Mouse (Mus musculus) inflammation-experienced regulatory T-cells, adult 6 months (primary cell): ENCODE measurements around the gene Gm21887. TPM values are rescaled to one million over a fixed set of nuclear protein-coding genes. Genes with fewer than 3 reads are reported as not detected.
"Not testable (repeated sequence)": the region's sequence is repeated elsewhere in the genome, so short reads cannot be mapped to it uniquely, and the experiment has no call there.

Experiments
- ATAC-seq: one replicate; pipeline ENCODE4 v1.8.0; 2017
- polyA plus RNA-seq, 3 experiments: library from polyadenylated mRNA; unstranded; fragments of 100-300 nt; shearing (Covaris generic); gene quantifications; one replicate each; pipeline ENCODE4 v1.2.1; 2017

Gm21887 gene
- polyA plus RNA-seq, 3 experiments from 2014 or later: 0.88 to 24.9 (median 14.6) TPM

DNA sequence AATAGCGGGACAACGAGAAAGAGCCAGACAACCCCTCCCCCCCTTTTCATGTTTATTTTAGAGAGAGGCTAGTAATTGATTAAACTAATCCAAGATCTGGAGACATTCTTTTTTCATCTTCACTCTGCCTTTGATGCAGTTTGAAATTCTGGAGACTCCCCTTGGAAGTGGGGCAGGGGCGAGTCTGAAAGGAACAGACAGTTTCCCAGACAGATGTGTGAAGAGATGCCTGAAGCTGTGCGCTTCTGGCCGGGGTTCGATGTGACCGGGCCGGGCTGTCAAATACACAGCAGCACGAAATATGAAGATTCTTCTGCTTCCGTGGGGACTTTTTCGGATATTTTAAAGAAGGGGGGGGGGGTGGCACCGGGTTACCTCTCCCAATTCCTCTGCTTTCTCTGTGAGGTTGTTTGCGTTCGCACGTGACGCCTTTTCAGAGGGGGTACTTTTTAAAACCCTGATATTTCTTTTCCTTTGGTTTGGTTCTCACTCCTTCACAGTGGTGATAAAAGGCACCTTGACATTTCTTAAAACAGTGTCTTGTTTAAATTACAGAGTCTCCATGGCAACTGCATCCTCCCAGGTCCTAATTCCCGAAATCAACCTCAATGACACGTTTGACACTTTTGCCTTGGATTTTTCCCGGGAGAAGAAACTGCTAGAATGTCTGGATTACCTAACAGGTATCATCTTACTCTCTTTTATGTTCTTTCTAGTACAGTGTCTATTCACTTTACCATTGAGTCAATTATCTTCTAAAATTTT is 25.9 kb upstream of the Gm21887 start:
- ATAC-seq: not testable (repeated sequence)

DNA sequence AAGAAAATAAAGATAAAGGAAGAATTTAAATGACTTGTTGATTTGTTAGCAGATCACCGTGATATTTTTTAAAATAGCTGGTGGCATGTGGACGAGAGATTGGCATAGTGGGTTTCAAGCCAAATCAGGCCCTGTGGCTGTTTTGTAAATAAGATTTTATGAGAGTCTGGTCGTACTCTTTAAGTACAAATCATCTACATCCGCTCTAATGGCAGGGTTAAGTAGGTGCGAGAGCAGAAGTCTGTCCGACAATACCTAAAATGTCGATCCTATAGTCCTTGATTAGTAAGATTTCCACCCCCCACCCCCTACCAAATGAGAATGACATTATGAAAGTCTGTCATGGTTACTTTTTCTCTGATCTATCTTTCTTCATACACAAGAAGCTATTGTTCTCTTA is 25.1 kb upstream of the Gm21887 start:
- not testable (repeated sequence) for ATAC-seq

GRCm38 (mm10) chrX:169984853-169985252 is 24.6 kb upstream of the Gm21887 start:
- not testable (repeated sequence) for ATAC-seq

DNA sequence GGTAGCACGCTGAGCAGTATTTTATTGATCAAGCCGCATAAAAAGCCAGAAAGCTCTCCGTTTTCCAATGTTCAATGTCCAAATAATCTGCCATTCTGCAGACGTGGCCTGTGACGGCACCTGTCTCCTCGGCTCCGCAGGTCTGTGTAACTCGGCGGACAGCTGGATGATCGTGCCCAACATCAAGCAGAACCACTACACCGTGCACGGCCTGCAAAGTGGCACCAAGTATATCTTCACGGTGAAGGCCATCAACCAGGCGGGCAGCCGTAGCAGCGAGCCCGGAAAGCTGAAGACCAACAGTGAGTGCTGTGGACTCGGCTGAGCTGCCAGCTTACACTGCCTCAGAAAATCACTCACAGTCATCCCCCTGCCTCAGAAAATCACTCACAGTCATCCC is 23.7 kb upstream of the Gm21887 start:
- not testable (repeated sequence) for ATAC-seq

DNA sequence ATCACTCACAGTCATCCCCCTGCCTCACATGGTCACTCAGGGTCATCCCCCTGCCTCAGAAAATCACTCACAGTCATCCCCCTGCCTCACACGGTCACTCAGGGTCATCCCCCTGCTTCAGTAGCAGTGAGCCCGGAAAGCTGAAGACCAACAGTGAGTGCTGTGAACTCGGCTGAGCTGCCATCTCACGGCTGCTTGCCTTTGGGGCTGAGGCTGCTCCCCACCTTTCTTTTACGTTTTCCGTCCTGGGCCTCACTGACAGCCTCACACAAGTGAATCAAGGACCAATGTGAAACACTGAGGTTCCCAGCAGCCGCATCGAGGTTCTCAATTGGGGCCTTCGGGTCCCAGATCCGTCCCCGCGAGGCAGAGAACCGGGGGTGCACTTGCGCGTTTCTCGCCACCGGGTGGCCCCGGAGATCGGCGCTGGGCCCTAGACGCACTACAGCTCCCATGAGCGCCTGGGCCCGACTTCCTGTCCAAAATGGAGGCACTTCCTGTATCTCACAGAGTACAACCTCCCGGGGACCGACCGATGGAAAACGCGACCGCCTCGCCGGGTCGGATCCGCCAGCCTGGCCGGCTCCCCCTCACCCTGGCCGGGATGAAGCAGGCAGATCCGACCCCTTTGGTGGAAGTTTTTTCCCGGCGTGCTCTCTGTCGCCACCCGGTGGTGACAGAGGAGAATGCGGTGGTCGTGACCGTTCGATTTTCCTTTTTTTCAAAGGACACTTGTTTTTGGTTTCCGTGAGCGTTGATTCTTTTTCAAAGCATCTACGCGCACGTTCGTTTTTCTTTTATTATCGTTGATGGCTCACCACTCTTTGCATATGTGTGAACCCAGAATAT is 22.7 kb upstream of the Gm21887 start:
- peak; percentile 84 for ATAC-seq

GRCm38 (mm10) chrX:169987368-169987837 is 22.1 kb upstream of the Gm21887 start:
- ATAC-seq: not testable (repeated sequence)

DNA sequence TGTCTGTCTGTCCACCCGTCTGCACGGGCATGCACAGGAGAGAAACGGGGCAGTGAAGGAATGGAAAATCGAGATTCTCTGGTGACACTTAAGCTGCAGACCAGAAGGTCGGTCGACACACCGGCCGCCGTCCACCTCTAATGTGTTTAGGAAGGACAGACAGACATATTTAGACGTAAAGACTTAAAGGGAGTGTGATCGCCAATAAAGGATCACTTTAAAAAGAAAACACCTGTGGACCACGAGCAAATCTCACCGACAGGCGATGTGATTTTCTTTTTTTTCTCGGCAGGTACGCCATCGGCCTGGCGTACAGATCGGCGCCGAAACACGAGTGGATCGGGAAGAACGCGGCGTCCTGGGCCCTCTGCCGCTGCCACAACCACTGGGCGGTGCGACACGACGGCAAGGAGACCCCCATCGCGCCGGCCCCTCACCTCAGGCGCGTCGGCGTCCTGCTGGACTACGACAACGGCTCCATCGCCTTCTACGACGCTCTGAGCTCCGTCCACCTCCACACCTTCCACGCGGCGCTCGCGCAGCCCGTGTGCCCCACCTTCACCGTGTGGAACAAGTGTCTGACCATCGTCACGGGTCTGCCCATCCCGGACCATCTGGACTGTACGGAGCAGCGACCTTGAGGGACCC is 20.8 kb upstream of the Gm21887 start:
- not testable (repeated sequence) for ATAC-seq

- ATAC-seq: not testable (repeated sequence)
Measured at GRCm38 (mm10) chrX:169989219-169989595, 20.3 kb upstream of the Gm21887 start.

DNA sequence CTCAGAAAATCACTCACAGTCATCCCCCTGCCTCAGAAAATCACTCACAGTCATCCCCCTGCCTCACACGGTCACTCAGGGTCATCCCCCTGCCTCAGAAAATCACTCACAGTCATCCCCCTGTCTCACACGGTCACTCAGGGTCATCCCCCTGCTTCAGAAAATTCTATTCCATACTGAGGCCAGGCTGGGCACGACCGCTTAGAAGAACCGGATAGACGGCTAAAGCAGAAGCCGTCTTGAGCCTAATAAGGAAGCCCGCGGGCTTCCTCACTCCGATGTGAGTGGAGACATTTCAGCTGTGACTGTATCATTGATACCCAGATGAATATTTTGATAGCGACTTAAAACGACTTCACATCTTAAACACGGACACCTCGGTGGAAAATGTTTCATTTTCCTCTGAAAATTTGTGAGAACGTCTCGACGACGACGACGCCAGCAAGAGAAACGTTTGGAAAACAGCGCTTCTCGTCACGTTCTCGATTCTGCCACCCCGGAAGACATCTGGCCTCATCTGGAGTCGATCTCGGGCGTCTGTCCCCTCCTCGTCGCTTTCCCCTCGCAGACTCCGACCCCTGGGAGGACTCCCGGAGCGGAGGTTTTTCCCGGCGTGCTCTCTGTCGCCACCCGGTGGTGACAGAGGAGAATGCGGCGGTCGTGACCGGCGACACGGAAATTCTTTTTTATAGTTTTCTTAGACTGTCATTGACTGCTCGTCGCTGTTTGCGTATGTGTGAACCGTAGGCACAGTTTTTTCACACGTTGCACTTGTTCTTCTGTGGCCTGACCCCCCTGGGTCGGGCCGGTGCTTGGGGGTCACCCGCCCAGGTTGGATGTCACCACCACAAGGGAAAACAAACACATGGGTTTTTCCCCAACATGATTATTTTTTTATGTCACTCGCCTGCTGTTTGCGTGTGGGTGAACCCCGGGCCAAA is 19.5 kb upstream of the Gm21887 start:
- peak; percentile 48 for ATAC-seq

- ATAC-seq: peak; percentile 30
Measured at GRCm38 (mm10) chrX:169991128-169991873, 18.2 kb upstream of the Gm21887 start.

DNA sequence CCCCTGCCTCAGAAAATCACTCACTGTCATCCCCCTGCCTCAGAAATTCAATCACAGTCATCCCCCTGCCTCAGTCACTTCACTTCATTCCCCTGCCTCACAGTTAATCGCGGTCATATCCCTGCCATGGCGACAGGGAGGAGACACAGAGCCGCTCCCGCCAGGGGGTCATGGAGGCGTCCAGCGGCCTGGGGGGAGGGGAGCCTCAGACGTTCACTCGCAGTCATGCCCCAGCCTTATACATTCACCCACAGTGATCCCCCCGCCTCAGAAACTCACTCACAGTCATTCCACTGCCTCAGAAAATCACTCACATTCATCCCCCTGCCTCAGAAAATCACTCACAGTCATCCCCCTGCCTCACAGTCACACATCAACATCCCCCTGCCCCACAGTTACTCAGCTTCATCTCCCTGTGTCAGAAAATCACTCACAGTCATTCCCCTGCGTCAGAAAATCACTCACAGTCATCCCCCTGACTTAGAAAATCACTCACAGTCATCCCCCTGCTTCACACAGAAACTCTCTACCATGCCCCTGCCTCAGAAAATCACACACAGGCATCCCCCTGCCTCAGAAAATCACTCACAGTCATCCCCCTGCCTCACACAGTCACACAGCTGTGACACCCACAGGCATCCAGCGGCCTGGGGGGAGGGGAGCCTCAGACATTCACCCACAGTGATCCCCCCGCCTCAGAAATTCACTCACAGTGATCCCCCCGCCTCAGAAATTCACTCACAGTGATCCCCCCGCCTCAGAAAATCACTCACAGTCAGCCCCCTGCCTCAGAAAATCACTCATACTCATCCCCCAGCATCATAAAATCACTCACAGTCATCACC is 17.2 kb upstream of the Gm21887 start:
- not testable (repeated sequence) for ATAC-seq

- ATAC-seq: not testable (repeated sequence)
Measured at GRCm38 (mm10) chrX:169992951-169993547, 16.4 kb upstream of the Gm21887 start.

DNA sequence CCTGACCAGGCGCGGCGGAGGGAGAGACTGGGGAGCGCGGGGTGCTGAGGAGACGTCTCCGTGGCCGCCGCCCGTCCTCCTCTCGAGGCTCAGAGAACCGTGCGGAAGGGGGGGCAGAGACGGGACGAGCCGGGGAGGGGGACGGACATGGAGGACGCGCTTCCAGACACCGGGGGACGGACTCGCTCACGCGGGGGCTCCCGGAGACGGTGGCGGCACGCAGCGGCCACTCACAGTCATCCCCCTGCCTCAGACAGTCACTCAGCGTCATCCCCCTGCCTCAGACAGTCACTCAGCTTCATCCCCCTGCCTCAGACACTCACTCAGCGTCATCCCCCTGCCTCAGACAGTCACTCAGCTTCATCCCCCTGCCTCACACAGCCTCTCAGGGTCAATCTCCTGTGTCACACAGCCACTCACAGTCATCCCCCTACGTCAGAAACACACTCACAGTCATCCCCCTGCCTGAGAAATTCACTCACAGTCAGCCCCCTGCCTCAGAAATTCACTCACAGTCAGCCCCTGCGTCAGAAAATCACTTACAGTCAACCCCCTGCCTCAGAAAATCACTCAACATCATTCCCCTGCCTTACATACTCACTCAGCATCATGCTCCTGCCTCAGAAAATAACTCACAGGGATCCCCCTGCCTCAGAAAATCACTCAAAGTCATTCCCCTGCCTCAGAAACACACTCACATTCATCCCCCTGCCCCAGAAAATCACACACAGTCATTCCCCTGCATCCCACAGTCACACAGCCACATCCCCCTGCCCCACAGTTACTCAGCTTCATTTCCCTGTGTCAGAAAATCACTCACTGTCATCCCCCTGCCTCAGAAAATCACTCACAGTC is 15.2 kb upstream of the Gm21887 start:
- ATAC-seq: not testable (repeated sequence)

DNA sequence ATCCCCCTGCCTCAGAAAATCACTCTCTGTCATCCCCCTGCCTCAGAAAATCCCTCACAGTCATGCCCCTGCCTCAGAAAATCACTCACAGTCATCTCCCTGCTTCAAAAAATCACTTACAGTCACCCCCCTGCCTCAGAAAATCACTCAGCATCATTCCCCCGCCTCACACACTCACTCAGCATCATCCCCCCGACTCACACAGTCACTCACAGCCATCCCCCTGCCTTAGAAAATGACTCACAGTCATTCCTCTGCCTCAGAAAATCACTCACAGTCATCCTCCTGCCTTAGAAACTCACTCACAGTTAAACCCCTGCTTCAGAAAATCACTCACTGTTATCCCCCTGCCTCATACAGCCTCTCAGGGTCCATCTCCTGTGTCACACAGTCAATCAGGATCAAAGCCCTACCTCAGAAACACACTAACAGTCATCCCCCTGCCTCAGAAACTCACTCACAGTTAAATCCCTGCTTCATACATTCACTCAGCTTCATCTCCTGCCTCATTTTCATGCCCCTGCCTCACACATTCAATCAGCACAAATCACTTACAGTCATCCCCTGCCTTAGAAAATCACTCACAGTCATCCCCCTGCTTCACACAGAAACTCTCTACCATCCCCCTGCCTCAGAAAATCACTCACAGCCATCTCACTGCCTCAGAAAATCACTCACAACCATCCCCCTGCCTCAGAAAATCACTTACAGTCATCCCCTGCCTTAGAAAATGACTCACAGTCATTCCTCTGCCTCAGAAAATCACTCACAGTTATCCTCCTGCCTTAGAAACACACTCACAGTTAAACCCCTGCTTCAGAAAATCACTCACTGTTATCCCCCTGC is 14.4 kb upstream of the Gm21887 start:
- not testable (repeated sequence) for ATAC-seq

GRCm38 (mm10) chrX:169995909-169996521 is 13.4 kb upstream of the Gm21887 start:
- ATAC-seq: not testable (repeated sequence)

DNA sequence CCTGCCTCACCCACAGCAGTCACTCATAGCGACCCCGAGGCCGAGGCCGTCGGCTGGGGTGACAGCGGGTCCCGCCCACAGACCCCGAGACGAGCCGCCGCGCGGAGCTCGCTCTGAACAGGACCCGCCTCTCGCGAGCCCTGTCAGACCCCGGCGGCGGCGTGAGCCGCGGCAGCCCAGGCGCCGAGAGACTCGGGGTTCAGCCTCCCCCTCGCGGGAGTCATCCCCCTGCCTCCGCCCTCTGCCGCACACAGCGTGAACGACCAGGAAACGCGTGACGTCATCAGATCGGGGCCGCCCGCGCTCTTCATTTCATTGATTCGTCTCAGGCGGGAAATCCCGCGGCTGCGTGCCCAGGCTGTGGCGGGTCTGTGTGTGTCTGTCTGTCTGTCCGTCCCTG is 12.5 kb upstream of the Gm21887 start:
- ATAC-seq: peak; percentile 76

- ATAC-seq: peak; percentile 11
Measured at GRCm38 (mm10) chrX:169997456-169997853, 12.0 kb upstream of the Gm21887 start.
